Mouse (Mus musculus) limb, embryonic 10.5 days (tissue): ENCODE data around the gene Rasgef1b. TPM values are rescaled to one million over a fixed set of nuclear protein-coding genes. Genes with fewer than 3 reads are reported as not detected.
A peak's percentile ranks its signal among the peaks of the same experiment; 100 is the strongest.

Source experiments
- DNase-seq: peaks from one replicate; pipeline ENCODE4 v3.0.0-alpha.2; 2017; ENCODE audit warnings: low spot score
- H3K27ac ChIP-seq: fragments of 300-500 bp; sonication (generic); 2 replicates; pipeline ENCODE4 v1.5.1; 2016; ENCODE audit warnings: mild to moderate bottlenecking
- H3K27me3 ChIP-seq: fragments of 300-500 bp; sonication (generic); 2 replicates; pipeline ENCODE4 v1.6.1; 2016; ENCODE audit warnings: low read depth, mild to moderate bottlenecking; ENCODE audit not compliant: poor library complexity, severe bottlenecking
- H3K36me3 ChIP-seq: fragments of 300-500 bp; sonication (generic); 2 replicates; pipeline ENCODE4 v1.6.1; 2016; ENCODE audit warnings: mild to moderate bottlenecking, moderate library complexity
- H3K4me1 ChIP-seq: fragments of 300-500 bp; sonication (generic); 2 replicates; pipeline ENCODE4 v1.6.1; 2016
- H3K4me3 ChIP-seq: fragments of 300-500 bp; sonication (generic); 2 replicates; pipeline ENCODE4 v1.5.1; 2016; ENCODE audit warnings: mild to moderate bottlenecking, moderate library complexity
- H3K9me3 ChIP-seq: fragments of 300-500 bp; sonication (generic); replicated peaks from 2 replicates; pipeline ENCODE4 v1.6.1; 2016; ENCODE audit warnings: mild to moderate bottlenecking
- WGBS: fragments of 180-500 bp; shearing (Covaris S2); methylation state at CpG from one replicate; pipeline ENCODE4 v1.1.7; 2016; 5-methylcytosine and 5-hydroxymethylcytosine counted together
- polyA plus RNA-seq: library from polyadenylated mRNA; unstranded; fragments of >200 nt; fragmentation: Nextera tagmentation; extraction: Ambion mirVana; gene quantifications from 2 replicates; pipeline ENCODE4 v1.2.1, GENCODE M21; 2016

The Rasgef1b gene
- polyA plus RNA-seq, 1 experiment from 2014 or later = 32.5 TPM

DNA sequence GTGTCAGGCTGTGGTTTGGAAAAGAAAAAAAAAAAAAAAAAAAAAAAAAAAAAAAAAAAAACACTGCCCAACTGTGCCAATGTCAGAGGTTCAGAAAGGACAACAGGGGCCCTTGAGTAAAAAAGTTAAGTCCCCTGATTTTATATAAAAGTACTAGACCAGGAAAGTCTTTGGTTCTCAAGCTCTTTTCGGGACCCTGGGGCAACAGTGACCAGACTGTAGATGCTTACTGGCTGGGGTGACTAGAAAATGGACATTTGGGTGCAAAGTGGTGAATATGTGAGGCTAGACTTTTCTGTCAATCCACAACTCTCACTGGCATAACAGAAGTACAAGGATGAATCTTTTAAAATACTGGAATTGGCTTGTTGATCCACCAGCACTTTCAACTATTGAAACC, 1.1 kb upstream of the Rasgef1b start:
- peak overlapping the region; percentile 61 for H3K27ac ChIP-seq
- H3K36me3 ChIP-seq = 0 out of 2 replicates have a peak, but pooled peaks cover 2% of the 10 kb centered on the region
- peaks cover 27% of the 10 kb centered on the region for H3K4me1 ChIP-seq
- 68% methylated on average over 1 of the region's 1 CpGs for WGBS
- H3K9me3 ChIP-seq = no peaks in the 10 kb centered on the region
- no peak for DNase-seq
- no peak overlapping the region for H3K4me3 ChIP-seq
- peaks cover 40% of the 10 kb centered on the region for H3K27me3 ChIP-seq

GRCm38 (mm10) chr5:99729361-99729882, 557 bp upstream of the Rasgef1b start:
- peak; percentile 77 for DNase-seq
- Histone ChIP-seq H3K9me3 (no peaks in the 10 kb centered on the region), H3K27ac (peak overlapping the region; percentile 92), H3K4me1 (peaks cover 29% of the 10 kb centered on the region), H3K4me3 (peak overlapping the region; percentile 76), H3K27me3 (peaks cover 40% of the 10 kb centered on the region), H3K36me3 (0 out of 2 replicates have a peak, but pooled peaks cover 2% of the 10 kb centered on the region)
- WGBS = under 1% methylated on average over 18 of the region's 18 CpGs

- no peaks in the 10 kb centered on the region for H3K9me3 ChIP-seq
- peak; percentile 72 for DNase-seq
- peaks cover 40% of the 10 kb centered on the region for H3K27me3 ChIP-seq
- peak overlapping the region; percentile 92 for H3K27ac ChIP-seq
- H3K4me1 ChIP-seq = peaks cover 30% of the 10 kb centered on the region
- peak overlapping the region; percentile 76 for H3K4me3 ChIP-seq
- WGBS = 0% methylated on average over 15 of the region's 15 CpGs
- H3K36me3 ChIP-seq = 0 out of 2 replicates have a peak, but pooled peaks cover 2% of the 10 kb centered on the region
These were observed 826 bp downstream of the Rasgef1b start for GRCm38 (mm10) chr5:99728027-99728451.

DNA sequence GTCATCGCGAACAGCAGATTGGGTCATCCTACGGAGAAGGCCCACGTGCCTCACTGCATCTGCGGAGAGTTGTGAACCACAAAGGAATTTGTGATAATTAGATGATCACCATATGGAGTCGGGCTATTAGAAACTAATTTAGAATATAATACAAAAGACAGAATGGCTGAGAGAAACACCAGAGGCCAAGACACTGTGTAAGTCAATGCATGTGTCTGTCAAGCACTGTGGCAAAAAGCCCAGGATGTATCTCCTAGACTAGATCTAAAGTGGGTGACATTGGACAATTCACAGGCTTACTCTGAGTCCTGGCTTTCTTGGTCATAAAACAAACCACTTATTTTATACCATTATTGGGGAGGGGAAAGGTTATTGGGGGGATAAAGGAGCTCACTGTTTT, 4.9 kb downstream of the Rasgef1b start:
- no peak overlapping the region for H3K27ac ChIP-seq
- 89% methylated on average over 6 of the region's 6 CpGs for WGBS
- H3K4me3 ChIP-seq = no peak overlapping the region
- peaks cover 25% of the 10 kb centered on the region for H3K27me3 ChIP-seq
- H3K9me3 ChIP-seq = no peaks in the 10 kb centered on the region
- peaks cover 23% of the 10 kb centered on the region for H3K4me1 ChIP-seq
- H3K36me3 ChIP-seq = 0 out of 2 replicates have a peak, but pooled peaks cover 2% of the 10 kb centered on the region
- DNase-seq = no peak

- H3K9me3 ChIP-seq = no peaks in the 10 kb centered on the region
- H3K4me3 ChIP-seq = no peak overlapping the region
- H3K27me3 ChIP-seq = peaks cover 11% of the 10 kb centered on the region; the same call in 1 of the 2 replicates
- 91% methylated on average over 2 of the region's 2 CpGs for WGBS
- no peak for DNase-seq
- H3K4me1 ChIP-seq = peaks cover 15% of the 10 kb centered on the region
- H3K27ac ChIP-seq = no peak overlapping the region
- H3K36me3 ChIP-seq = 0 out of 2 replicates have a peak, but pooled peaks cover 2% of the 10 kb centered on the region
These were observed 6.6 kb downstream of the Rasgef1b start for GRCm38 (mm10) chr5:99722310-99722709.

GRCm38 (mm10) chr5:99720554-99720953, 8.3 kb downstream of the Rasgef1b start:
- no peak for DNase-seq
- no peak overlapping the region for H3K4me3 ChIP-seq
- no peaks in the 10 kb centered on the region for H3K9me3 ChIP-seq
- H3K36me3 ChIP-seq = 0 out of 2 replicates have a peak, but pooled peaks cover 2% of the 10 kb centered on the region
- 80% methylated on average over 2 of the region's 2 CpGs for WGBS
- peaks cover 11% of the 10 kb centered on the region; the same call in 1 of the 2 replicates for H3K4me1 ChIP-seq
- H3K27me3 ChIP-seq = no peaks in the 10 kb centered on the region
- no peak overlapping the region for H3K27ac ChIP-seq

DNA sequence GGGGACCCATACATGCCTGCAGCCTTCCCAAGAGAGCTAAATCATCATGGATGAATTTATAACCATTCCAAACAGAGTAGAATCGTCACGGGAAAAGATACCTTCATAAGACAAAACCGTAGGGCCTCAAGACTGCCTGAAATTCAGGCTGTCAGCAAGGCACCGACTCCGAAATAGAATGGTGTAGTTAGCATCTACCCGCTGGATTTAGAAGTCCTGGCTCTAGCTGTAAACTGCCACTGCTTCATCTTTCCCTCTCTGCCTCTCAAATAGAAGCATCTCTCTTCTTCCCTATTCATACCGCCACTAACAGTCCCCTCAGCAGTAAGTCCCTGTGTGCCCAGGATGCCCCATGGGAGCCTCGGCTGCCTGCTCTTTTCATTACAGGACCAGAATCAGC, 10.9 kb downstream of the Rasgef1b start:
- H3K27me3 ChIP-seq = no peaks in the 10 kb centered on the region
- no peaks in the 10 kb centered on the region for H3K9me3 ChIP-seq
- 77% methylated on average over 8 of the region's 8 CpGs for WGBS
- no peak for DNase-seq
- no peak overlapping the region for H3K27ac ChIP-seq
- H3K4me1 ChIP-seq = peaks cover 16% of the 10 kb centered on the region
- H3K4me3 ChIP-seq = no peak overlapping the region
- no peaks in the 10 kb centered on the region for H3K36me3 ChIP-seq

DNA sequence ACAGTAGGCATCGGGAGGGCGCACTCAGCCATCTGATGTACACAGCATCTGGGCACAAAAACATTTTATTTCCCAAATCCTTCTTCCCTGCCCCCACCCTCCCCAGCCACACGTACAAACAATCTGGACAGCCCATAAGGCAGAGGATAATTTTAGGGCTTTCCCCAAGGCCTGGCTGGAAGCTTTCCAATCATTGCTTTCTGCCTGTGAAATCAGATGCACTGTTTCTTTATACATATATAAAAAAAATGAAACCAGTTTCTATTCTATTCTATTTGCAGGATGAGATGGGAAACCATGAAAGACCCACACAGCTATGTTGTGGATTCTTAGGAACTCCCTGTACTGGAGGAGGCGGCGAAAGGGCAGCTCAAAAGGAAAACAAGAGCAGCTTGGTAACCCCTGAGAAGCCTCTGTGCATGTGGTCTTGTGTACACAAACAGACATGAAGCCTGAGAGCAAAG, 13.6 kb downstream of the Rasgef1b start:
- DNase-seq = no peak
- Histone ChIP-seq H3K9me3 (no peaks in the 10 kb centered on the region), H3K4me1 (peaks cover 16% of the 10 kb centered on the region), H3K4me3 (no peak overlapping the region), H3K36me3 (no peaks in the 10 kb centered on the region), H3K27ac (0 out of 2 replicates have a peak overlapping the region, but pooled peaks have one; percentile 25), H3K27me3 (no peaks in the 10 kb centered on the region)
- 74% methylated on average over 5 of the region's 5 CpGs for WGBS

- WGBS = 99% methylated on average over 2 of the region's 2 CpGs
- H3K9me3 ChIP-seq = no peaks in the 10 kb centered on the region
These were observed 16.9 kb downstream of the Rasgef1b start for GRCm38 (mm10) chr5:99711947-99712346.

DNA sequence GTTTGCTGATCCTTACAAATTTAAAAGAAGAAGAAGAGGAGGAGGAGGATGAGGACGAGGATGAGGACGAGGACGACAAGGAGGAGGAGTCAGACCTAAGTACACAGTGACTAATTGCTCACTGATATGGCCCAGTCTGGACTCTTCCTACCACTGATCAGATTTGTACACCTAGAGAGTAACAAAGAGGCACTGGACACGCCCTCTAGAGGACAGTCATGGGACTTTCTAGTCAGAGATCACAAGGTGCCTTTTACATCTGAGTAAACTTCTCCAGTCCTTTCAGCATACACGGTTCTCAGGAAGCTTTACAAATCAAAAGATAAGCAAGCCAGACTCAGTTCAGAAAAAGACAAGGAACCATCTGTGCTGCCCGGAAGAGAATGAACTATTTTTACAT, 20.2 kb downstream of the Rasgef1b start:
- Histone ChIP-seq H3K9me3 (no peaks in the 10 kb centered on the region), H3K4me1 (no peaks in the 10 kb centered on the region), H3K36me3 (no peaks in the 10 kb centered on the region), H3K4me3 (no peak overlapping the region), H3K27ac (no peak overlapping the region), H3K27me3 (no peaks in the 10 kb centered on the region)
- 52% methylated on average over 6 of the region's 6 CpGs for WGBS
- DNase-seq = no peak

More at GRCm38 (mm10) chr5:99711947-99712346, 16.9 kb downstream of the Rasgef1b start:
- no peak overlapping the region for H3K27ac ChIP-seq
- H3K4me3 ChIP-seq = no peak overlapping the region
- H3K4me1 ChIP-seq = peaks cover 8% of the 10 kb centered on the region
- H3K27me3 ChIP-seq = no peaks in the 10 kb centered on the region
- DNase-seq = no peak
- H3K36me3 ChIP-seq = no peaks in the 10 kb centered on the region

GRCm38 (mm10) chr5:99707261-99707660, 21.6 kb downstream of the Rasgef1b start:
- DNase-seq = peak; percentile 67
- 41% methylated on average over 6 of the region's 6 CpGs for WGBS
- Histone ChIP-seq H3K27ac (no peak overlapping the region), H3K36me3 (no peaks in the 10 kb centered on the region), H3K4me1 (no peaks in the 10 kb centered on the region), H3K27me3 (no peaks in the 10 kb centered on the region), H3K9me3 (no peaks in the 10 kb centered on the region), H3K4me3 (no peak overlapping the region)

DNA sequence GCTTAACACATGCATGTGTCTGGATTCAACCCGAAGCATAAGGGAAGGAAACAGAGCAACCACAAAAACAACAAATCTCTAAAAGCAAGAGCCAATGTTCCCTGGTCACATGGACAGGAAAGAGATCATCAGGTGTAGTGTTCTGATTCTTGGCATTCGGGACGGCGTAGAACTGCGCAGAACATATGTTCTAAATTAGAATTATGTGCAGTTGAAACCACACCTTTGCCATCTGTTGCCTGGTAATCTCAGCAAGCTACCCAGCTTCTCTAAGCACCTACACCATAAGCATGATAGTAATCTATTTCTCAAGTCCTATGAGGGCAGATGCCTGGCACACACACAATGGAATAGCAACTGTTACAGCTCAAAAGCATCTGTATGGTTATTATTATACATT, 27.1 kb downstream of the Rasgef1b start:
- no peaks in the 10 kb centered on the region for H3K36me3 ChIP-seq
- no peaks in the 10 kb centered on the region for H3K9me3 ChIP-seq
- no peak overlapping the region for H3K4me3 ChIP-seq
- no peak overlapping the region for H3K27ac ChIP-seq
- no peak for DNase-seq
- peaks cover 5% of the 10 kb centered on the region; the same call in 1 of the 2 replicates for H3K4me1 ChIP-seq
- 82% methylated on average over 5 of the region's 5 CpGs for WGBS
- H3K27me3 ChIP-seq = no peaks in the 10 kb centered on the region

DNA sequence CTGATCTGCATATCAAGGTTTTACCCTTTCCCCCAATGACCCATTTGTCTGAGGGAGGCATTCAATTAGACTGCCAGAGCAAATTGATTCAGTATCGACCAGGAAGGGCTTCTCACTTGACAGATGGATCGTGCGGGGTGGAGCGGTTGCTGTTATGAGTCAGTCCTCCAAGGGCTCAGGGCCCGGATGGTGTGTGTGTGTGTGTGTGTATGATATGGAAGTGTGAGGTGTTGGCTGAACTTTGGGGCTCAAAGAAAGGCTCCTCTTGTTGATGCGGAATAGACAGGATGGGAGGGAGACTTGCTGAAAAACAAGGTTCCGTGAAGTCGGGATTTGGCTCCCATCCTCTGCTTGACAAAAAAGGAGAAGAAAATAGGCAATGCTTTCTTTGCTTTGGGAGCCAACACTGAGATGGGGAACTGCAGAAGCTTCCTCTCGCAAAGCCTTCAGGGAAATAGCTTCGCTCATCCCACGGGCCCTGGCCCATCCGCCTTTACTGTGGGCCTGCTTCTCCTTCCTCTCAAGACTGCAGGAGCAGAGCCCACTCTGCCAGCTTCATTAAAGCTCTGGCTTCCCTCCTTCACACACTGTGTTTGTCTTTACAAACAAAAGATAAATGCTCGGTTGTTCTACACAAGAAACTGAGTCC, 34.0 kb downstream of the Rasgef1b start:
- no peak overlapping the region for H3K4me3 ChIP-seq
- 86% methylated on average over 13 of the region's 13 CpGs for WGBS
- no peaks in the 10 kb centered on the region for H3K9me3 ChIP-seq
- no peak for DNase-seq
- no peak overlapping the region for H3K27ac ChIP-seq
- peaks cover 8% of the 10 kb centered on the region; the same call in 1 of the 2 replicates for H3K4me1 ChIP-seq
- H3K36me3 ChIP-seq = no peaks in the 10 kb centered on the region
- no peaks in the 10 kb centered on the region for H3K27me3 ChIP-seq
